Mouse (Mus musculus) CH12.LX (cell line): ENCODE results near the gene Trpt1.
A peak's percentile ranks its signal among the peaks of the same experiment; 100 is the strongest.

Source experiments
- BHLHE40 ChIP-seq: IDR thresholded peaks from 2 replicates; pipeline ENCODE4 v1.6.1; 2011; ENCODE audit warnings: mild to moderate bottlenecking, low read depth, low read length, improper control_type of control experiment
- CHD1 ChIP-seq: IDR thresholded peaks from 2 replicates; pipeline ENCODE4 v1.6.1; 2012; ENCODE audit warnings: low read depth, low read length, improper control_type of control experiment, inconsistent platforms
- CTCF ChIP-seq, 2 experiments: IDR thresholded peaks in 1 of 2; conservative IDR thresholded peaks in 1 of 2; 2 replicates each; pipeline ENCODE4 v1.5.1; 2011 to 2012; ENCODE audit warnings: low read depth in 2 of 2, low read length in 2 of 2, improper control_type of control experiment in 1 of 2, inconsistent platforms in 1 of 2, mild to moderate bottlenecking in 1 of 2, moderate library complexity in 1 of 2
- EP300 ChIP-seq: IDR thresholded peaks from 2 replicates; pipeline ENCODE4 v1.6.1; 2011; ENCODE audit warnings: low read length, improper control_type of control experiment
- ETS1 ChIP-seq: conservative IDR thresholded peaks from 2 replicates; pipeline ENCODE4 v1.6.1; 2012; ENCODE audit warnings: low read depth, mild to moderate bottlenecking, inconsistent platforms, low read length, improper control_type of control experiment, moderate library complexity
- HCFC1 ChIP-seq: IDR thresholded peaks from 2 replicates; pipeline ENCODE4 v1.6.1; 2012; ENCODE audit warnings: low read depth, mild to moderate bottlenecking, inconsistent platforms, low read length, improper control_type of control experiment
- POLR2A ChIP-seq: IDR thresholded peaks from 2 replicates; pipeline ENCODE4 v1.6.1; 2011; ENCODE audit warnings: low read depth, mild to moderate bottlenecking, improper control_type of control experiment, low read length
- RAD21 ChIP-seq: IDR thresholded peaks from 2 replicates; pipeline ENCODE4 v1.6.1; 2011; ENCODE audit warnings: low read depth, mild to moderate bottlenecking, low read length, improper control_type of control experiment, moderate library complexity
- USF1 ChIP-seq: IDR thresholded peaks from 2 replicates; pipeline ENCODE4 v1.6.1; 2014; ENCODE audit warnings: low read depth, mild to moderate bottlenecking, inconsistent platforms, low read length, improper control_type of control experiment
- ZC3H11A ChIP-seq: IDR thresholded peaks from 2 replicates; pipeline ENCODE4 v1.6.1; 2012; ENCODE audit warnings: low read depth, mild to moderate bottlenecking, inconsistent platforms, low read length, improper control_type of control experiment
- ZKSCAN1 ChIP-seq: IDR thresholded peaks from 2 replicates; pipeline ENCODE4 v1.6.1; 2012; ENCODE audit warnings: low read depth, inconsistent platforms, low read length, improper control_type of control experiment, borderline replicate concordance
- ZNF384 ChIP-seq: IDR thresholded peaks from 2 replicates; pipeline ENCODE4 v1.6.1; 2012; ENCODE audit warnings: low read depth, low read length, improper control_type of control experiment, inconsistent platforms

GRCm38 (mm10) chr19:6974211-6975205 is 21.4 kb upstream of the Trpt1 start, which contains the start of gene Ppp1r14b:
- TF ChIP-seq POLR2A (peak; percentile 63), ZC3H11A (no peak), ZNF384 (no peak), USF1 (peak; percentile 69), ETS1 (no peak), CTCF (conservative IDR thresholded peaks at IDR 0.05 in 1 of 2, IDR thresholded peaks at IDR 0.05 in 1 of 2; ENCODE audit: low read depth in 2 of 2, low read length in 2 of 2) (no peak), ZKSCAN1 (no peak), RAD21 (no peak), HCFC1 (peak; percentile 85), EP300 (no peak), CHD1 (peak; percentile 37; the same call in 1 of the 2 replicates), BHLHE40 (peak; percentile 74)
